In genomic region chr5:112291866-112292265, GRCm38 (mm10) we compare ENCODE assay signal across 15 mouse cellular contexts. TPM values are rescaled to one million over a fixed set of nuclear protein-coding genes. Genes with fewer than 3 reads are reported as not detected.
DNase-seq lines count a peak whose midpoint lies in the region; ATAC-seq and TF ChIP-seq lines count a peak whose summit lies in the region.
"Had no signal": no experiment of that assay in that cellular context is flagged by ENCODE, and none has a peak within 500 bp of the region (broad histone marks: within the 10 kb centered on the region; RNA-seq: fewer than 3 reads in every experiment).

No protein-coding gene starts in this region.

- TF ChIP-seq EP300 in lung, postnatal 0 days (IDR thresholded peaks at IDR 0.05), result no peak

- peaks cover 27% of the 10 kb centered on the region for H3K4me1 ChIP-seq in kidney, adult 2 months (ENCODE audit: control insufficient read depth, insufficient read depth, low read length)
- peaks cover 28% of the 10 kb centered on the region for H3K4me1 ChIP-seq in lung, postnatal 0 days (ENCODE audit: insufficient read depth, low read depth, low read length)
- H3K4me1 ChIP-seq in lung, adult 2 months (ENCODE audit: control insufficient read depth, insufficient read depth, low read length), result peaks cover 53% of the 10 kb centered on the region

- CTCF ChIA-PET in Patski (lab: Charles Lee), result no interaction called here

- H3K4me3 ChIP-seq in kidney, adult 2 months (ENCODE audit: insufficient read depth, low read depth, low read length), result no peak overlapping the region
- no peak overlapping the region for H3K4me3 ChIP-seq in lung, postnatal 0 days (ENCODE audit: low read depth, low read length)
- no peak overlapping the region for H3K4me3 ChIP-seq in lung, adult 2 months (replicated peaks; ENCODE audit: extremely low read depth, low read depth, low read length)
- H3K4me3 ChIP-seq: embryonic facial prominence, embryonic 12.5 days; limb, embryonic 13.5 days; midbrain, embryonic 10.5 days had no signal

- WGBS in kidney, adult 2 months, result 41% methylated on average over 5 of the region's 5 CpGs
- 82% methylated on average over 5 of the region's 5 CpGs for WGBS in lung, postnatal 0 days
- WGBS in lung, adult 2 months, result 62% methylated on average over 5 of the region's 5 CpGs

- no peaks in the 10 kb centered on the region for H3K9me3 ChIP-seq in lung, postnatal 0 days (ENCODE audit: low read length)
- H3K9me3 ChIP-seq: embryonic facial prominence, embryonic 12.5 days; limb, embryonic 13.5 days; midbrain, embryonic 10.5 days had no signal

- no peak overlapping the region for H3K9ac ChIP-seq in lung, postnatal 0 days (replicated peaks; ENCODE audit: low read depth)
- H3K9ac ChIP-seq: embryonic facial prominence, embryonic 12.5 days; limb, embryonic 13.5 days had no signal

- no peak for ATAC-seq in lung, postnatal 0 days
- ATAC-seq in Patski, result peak; percentile 58
- ATAC-seq: forebrain, embryonic 14.5 days had no signal

- no peak for TF ChIP-seq CTCF in kidney, adult 2 months (conservative IDR thresholded peaks at IDR 0.05; ENCODE audit: insufficient read depth, insufficient read length, low read depth, low read length)
- no peak for TF ChIP-seq CTCF in lung, postnatal 0 days (IDR thresholded peaks at IDR 0.05)
- TF ChIP-seq CTCF in lung, adult 2 months (IDR thresholded peaks at IDR 0.05; ENCODE audit: insufficient read depth, low read length), result no peak
- TF ChIP-seq CTCF in Patski (IDR thresholded peaks at IDR 0.05), result no peak

- 0 out of 2 replicates have a peak overlapping the region, but pooled peaks have one; percentile 1 for H3K4me2 ChIP-seq in lung, postnatal 0 days (replicated peaks; ENCODE audit: low read depth, low read length)
- H3K4me2 ChIP-seq: embryonic facial prominence, embryonic 12.5 days; limb, embryonic 13.5 days had no signal

- POLR2A ChIA-PET in Patski (lab: Charles Lee), result interaction anchor here (1.3 to 1.5 kb wide), 2 partner anchors 12 to 14 kb away, joined by 3 to 6 read pairs; no protein-coding TSS in a partner anchor

- H3K36me3 ChIP-seq in kidney, adult 2 months (ENCODE audit: control insufficient read depth, insufficient read depth, low read length), result no peaks in the 10 kb centered on the region
- no peaks in the 10 kb centered on the region for H3K36me3 ChIP-seq in lung, postnatal 0 days (ENCODE audit: insufficient read depth, low read length)
- H3K36me3 ChIP-seq: embryonic facial prominence, embryonic 12.5 days; limb, embryonic 13.5 days; midbrain, embryonic 10.5 days had no signal

- peak; percentile 63 for DNase-seq in kidney, adult 2 months
- DNase-seq in kidney, adult 9 months, result no peak
- DNase-seq in lung, postnatal 0 days (ENCODE audit: low spot score), result no peak
- DNase-seq in lung, adult 2 months, result no peak
- no peak for DNase-seq in Patski (ENCODE audit: low read depth, low spot score)
- peak; percentile 52 for DNase-seq in thymus, postnatal 0 days (ENCODE audit: low spot score)
- no peak for DNase-seq in MN1 (ENCODE audit: low spot score)
- DNase-seq: cerebellum, adult 18-20 months; gastrocnemius, postnatal 36 days; kidney, adult 18-20 months; retina, postnatal 1 day had no signal

- no peak overlapping the region for H3K27ac ChIP-seq in kidney, adult 2 months (ENCODE audit: insufficient read depth, low read depth, low read length)
- H3K27ac ChIP-seq in lung, postnatal 0 days (ENCODE audit: low read length), result no peak overlapping the region
- H3K27ac ChIP-seq: embryonic facial prominence, embryonic 12.5 days; limb, embryonic 13.5 days; midbrain, embryonic 10.5 days had no signal

- in situ Hi-C loops in Patski (cut with MboI; ENCODE audit: low pct_unique_long_range_greater_than_20kb), result loop anchor here (25.0 kb wide), 1 partner anchor 1595 kb away; no protein-coding TSS in a partner anchor

- TF ChIP-seq POLR2A in kidney, adult 2 months (IDR thresholded peaks at IDR 0.05; ENCODE audit: low read depth, low read length), result no peak
- TF ChIP-seq POLR2A in lung, adult 2 months (IDR thresholded peaks at IDR 0.05; ENCODE audit: borderline replicate concordance, extremely low read depth, low read depth, low read length), result no peak

- H3K27me3 ChIP-seq in kidney, adult 2 months (replicated peaks; ENCODE audit: control insufficient read depth, insufficient read depth, low read length), result no peaks in the 10 kb centered on the region
- H3K27me3 ChIP-seq in lung, postnatal 0 days (replicated peaks; ENCODE audit: insufficient read depth, low read length), result no peaks in the 10 kb centered on the region
- H3K27me3 ChIP-seq in Patski, result no peaks in the 10 kb centered on the region
- H3K27me3 ChIP-seq: embryonic facial prominence, embryonic 12.5 days; limb, embryonic 13.5 days had no signal

RNA-seq across cellular contexts. Expression of gene Tpst2, which starts 15.4 kb away (rescaled TPM):
- polyA plus RNA-seq in kidney, adult 2 months (2012; rRNA removed), result 37.6 and 42.0 TPM in 2 replicates
- polyA plus RNA-seq in lung, postnatal 0 days (2015; fragmentation: Nextera tagmentation; extraction: Ambion mirVana), result 96.8 and 106 TPM in 2 replicates
- 122 and 144 TPM in 2 replicates for polyA plus RNA-seq in lung, adult 2 months (2012; rRNA removed)
- polyA plus RNA-seq in Patski (2021), result 92.3 TPM
- polyA plus RNA-seq in thymus, postnatal 0 days (2015; fragmentation: Nextera tagmentation; extraction: Ambion mirVana), result 44.6 and 45.3 TPM in 2 replicates

RNA-seq across cellular contexts. Expression of gene Tfip11, which starts 34.3 kb away (rescaled TPM):
- 26.7 and 29.1 TPM in 2 replicates for polyA plus RNA-seq in kidney, adult 2 months (2012; rRNA removed)
- 16.0 and 16.7 TPM in 2 replicates for polyA plus RNA-seq in lung, postnatal 0 days (2015; fragmentation: Nextera tagmentation; extraction: Ambion mirVana)
- polyA plus RNA-seq in lung, adult 2 months (2012; rRNA removed), result 33.5 and 36.2 TPM in 2 replicates
- 43.2 TPM for polyA plus RNA-seq in Patski (2021)
- 26.9 and 27.9 TPM in 2 replicates for polyA plus RNA-seq in thymus, postnatal 0 days (2015; fragmentation: Nextera tagmentation; extraction: Ambion mirVana)

RNA-seq across cellular contexts. Expression of gene Crybb1, which starts 36.3 kb away (rescaled TPM):
- polyA plus RNA-seq in kidney, adult 2 months (2012; rRNA removed), result 0.14 TPM in 1 of 2 replicates, not detected in the other
- polyA plus RNA-seq in lung, postnatal 0 days (2015; fragmentation: Nextera tagmentation; extraction: Ambion mirVana), result 1.4 and 1.7 TPM in 2 replicates
- 0.14 TPM in 1 of 2 replicates, not detected in the other for polyA plus RNA-seq in lung, adult 2 months (2012; rRNA removed)
- not detected for polyA plus RNA-seq in Patski (2021)
- polyA plus RNA-seq in thymus, postnatal 0 days (2015; fragmentation: Nextera tagmentation; extraction: Ambion mirVana), result 0.49 and 0.74 TPM in 2 replicates

RNA-seq across cellular contexts. Expression of gene Cryba4, which starts 39.5 kb away (rescaled TPM):
- 0.35 TPM in 1 of 2 replicates, not detected in the other for polyA plus RNA-seq in kidney, adult 2 months (2012; rRNA removed)
- polyA plus RNA-seq in lung, postnatal 0 days (2015; fragmentation: Nextera tagmentation; extraction: Ambion mirVana), result 0.87 and 1.5 TPM in 2 replicates
- 1.0 and 1.4 TPM in 2 replicates for polyA plus RNA-seq in lung, adult 2 months (2012; rRNA removed)
- polyA plus RNA-seq in Patski (2021), result not detected
- polyA plus RNA-seq in thymus, postnatal 0 days (2015; fragmentation: Nextera tagmentation; extraction: Ambion mirVana), result 1.2 and 1.8 TPM in 2 replicates

RNA-seq across cellular contexts. Expression of gene Srrd, which starts 51.0 kb away (rescaled TPM):
- polyA plus RNA-seq in kidney, adult 2 months (2012; rRNA removed), result 31.2 and 39.3 TPM in 2 replicates
- 21.3 and 21.9 TPM in 2 replicates for polyA plus RNA-seq in lung, postnatal 0 days (2015; fragmentation: Nextera tagmentation; extraction: Ambion mirVana)
- 34.6 and 38.4 TPM in 2 replicates for polyA plus RNA-seq in lung, adult 2 months (2012; rRNA removed)
- 23.8 TPM for polyA plus RNA-seq in Patski (2021)
- 28.0 and 30.2 TPM in 2 replicates for polyA plus RNA-seq in thymus, postnatal 0 days (2015; fragmentation: Nextera tagmentation; extraction: Ambion mirVana)

Comparison
In these comparisons a context has a peak if more than half of its experiments do, and no peak if none do; other contexts are left out.
1. DNase-seq: peak in kidney, adult 2 months (single experiment) and thymus, postnatal 0 days (single experiment); none in kidney, adult 9 months (single experiment), lung, postnatal 0 days (single experiment), lung, adult 2 months (single experiment), Patski (single experiment) and MN1 (single experiment).